Mouse (Mus musculus): ENCODE measurements around the gene Kdm2b.
"Not testable (repeated sequence)": the region's sequence is repeated elsewhere in the genome, so short reads cannot be mapped to it uniquely, and the experiment has no call there.

Kdm2b gene

GRCm38 (mm10) chr5:122974701-122975100 is 14.9 kb downstream of the Kdm2b start:
- not testable (repeated sequence) for DNase-seq (ENCODE audit: low read depth, low spot score)

GRCm38 (mm10) chr5:122972116-122972515 is 17.5 kb downstream of the Kdm2b start:
- DNase-seq (ENCODE audit: low read depth, low spot score): no peak

GRCm38 (mm10) chr5:122971438-122971837 is 18.2 kb downstream of the Kdm2b start:
- no peak for DNase-seq (ENCODE audit: low read depth, low spot score)

- no peak for DNase-seq (ENCODE audit: low read depth, low spot score)
These were observed 19.6 kb downstream of the Kdm2b start for GRCm38 (mm10) chr5:122970056-122970455.

- DNase-seq (ENCODE audit: low read depth, low spot score): no peak
These were observed 21.3 kb downstream of the Kdm2b start for GRCm38 (mm10) chr5:122968322-122968721.

GRCm38 (mm10) chr5:122965427-122965826 is 24.2 kb downstream of the Kdm2b start:
- no peak for DNase-seq (ENCODE audit: low read depth, low spot score)

- DNase-seq (ENCODE audit: low read depth, low spot score): no peak
These were observed 24.8 kb downstream of the Kdm2b start for GRCm38 (mm10) chr5:122964853-122965252.

GRCm38 (mm10) chr5:122961905-122962304 is 27.7 kb downstream of the Kdm2b start:
- DNase-seq (ENCODE audit: low read depth, low spot score): no peak

GRCm38 (mm10) chr5:122959391-122959790 is 30.2 kb downstream of the Kdm2b start:
- DNase-seq (ENCODE audit: low read depth, low spot score): no peak

- DNase-seq (ENCODE audit: low read depth, low spot score): no peak
These were observed 33.6 kb downstream of the Kdm2b start for GRCm38 (mm10) chr5:122956059-122956458.

GRCm38 (mm10) chr5:122951913-122952641 is 37.5 kb downstream of the Kdm2b start:
- DNase-seq (ENCODE audit: low read depth, low spot score): no peak

- DNase-seq (ENCODE audit: low read depth, low spot score): no peak
These were observed 38.3 kb downstream of the Kdm2b start for GRCm38 (mm10) chr5:122951056-122951912.

GRCm38 (mm10) chr5:122950329-122950953 is 39.2 kb downstream of the Kdm2b start:
- no peak for DNase-seq (ENCODE audit: low read depth, low spot score)

GRCm38 (mm10) chr5:122949101-122949500 is 40.5 kb downstream of the Kdm2b start:
- no peak for DNase-seq (ENCODE audit: low read depth, low spot score)

- DNase-seq (ENCODE audit: low read depth, low spot score): no peak
These were observed 42.1 kb downstream of the Kdm2b start for GRCm38 (mm10) chr5:122947534-122947933.

- DNase-seq (ENCODE audit: low read depth, low spot score): no peak
These were observed 50.9 kb downstream of the Kdm2b start for GRCm38 (mm10) chr5:122938676-122939075.

GRCm38 (mm10) chr5:122937958-122938540 is 51.6 kb downstream of the Kdm2b start:
- DNase-seq (ENCODE audit: low read depth, low spot score): no peak

- DNase-seq (ENCODE audit: low read depth, low spot score): no peak
These were observed 52.6 kb downstream of the Kdm2b start for GRCm38 (mm10) chr5:122937031-122937430.

- DNase-seq (ENCODE audit: low read depth, low spot score): no peak
These were observed 53.8 kb downstream of the Kdm2b start for GRCm38 (mm10) chr5:122935810-122936209.

- DNase-seq (ENCODE audit: low read depth, low spot score): no peak
These were observed 58.6 kb downstream of the Kdm2b start for GRCm38 (mm10) chr5:122930991-122931390.

GRCm38 (mm10) chr5:122928293-122928692 is 61.3 kb downstream of the Kdm2b start:
- DNase-seq (ENCODE audit: low read depth, low spot score): no peak

GRCm38 (mm10) chr5:122927703-122928102 is 61.9 kb downstream of the Kdm2b start:
- DNase-seq (ENCODE audit: low read depth, low spot score): no peak
